Mouse (Mus musculus): ENCODE measurements at regions not wholly inside any gene's neighbourhood (a gene's known extent, or its start where the extent isn't known, plus 50 kb on each side); places are given as distances from the start of the nearest gene placed in this dataset.

DNA sequence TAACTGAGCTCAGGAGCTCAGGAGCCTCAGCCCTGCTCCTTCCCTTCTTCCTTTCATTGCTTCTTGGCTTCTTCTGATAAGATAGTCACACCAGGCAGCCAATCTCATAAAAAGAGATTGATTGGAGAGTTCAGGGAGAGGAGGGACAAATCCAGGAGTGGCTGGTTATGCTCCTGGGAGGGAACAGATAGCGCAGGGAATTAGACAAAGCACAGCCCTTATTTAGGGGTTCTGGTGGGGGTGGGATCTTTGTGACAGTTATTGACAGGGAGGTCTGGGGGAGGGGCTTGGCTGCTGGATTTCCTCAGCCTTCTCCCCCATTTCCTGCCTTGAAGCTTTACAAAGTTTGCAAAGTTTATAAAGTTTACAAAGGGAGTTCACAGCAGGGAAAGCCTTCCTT, 117.7 kb upstream of the Zc3h12c start:
- TF ChIP-seq CTCF (IDR thresholded peaks at IDR 0.05; ENCODE audit: control insufficient read depth, insufficient read depth, insufficient read length) = no peak
- no peak for TF ChIP-seq MAX (IDR thresholded peaks at IDR 0.05)
- no peak for TF ChIP-seq CEBPB (IDR thresholded peaks at IDR 0.05; ENCODE audit: low read depth)
- TF ChIP-seq USF1 (IDR thresholded peaks at IDR 0.05; ENCODE audit: low read depth) = no peak
- TF ChIP-seq MYOD1 (IDR thresholded peaks at IDR 0.05; ENCODE audit: control insufficient read depth, insufficient read length, low read depth) = no peak
- no peak for TF ChIP-seq MYOG (IDR thresholded peaks at IDR 0.05; ENCODE audit: control insufficient read depth, extremely low read depth, insufficient read length)

Measured in C2C12 (cell line).